Mouse (Mus musculus) bone marrow macrophage, adult 2 months (primary cell): ENCODE data around the gene Exoc3l4.

Source experiments
- CTCF ChIP-seq: IDR thresholded peaks from 2 replicates; pipeline ENCODE4 v1.5.1; 2012; ENCODE audit warnings: low read depth, mild to moderate bottlenecking, low read length, moderate library complexity
- POLR2A ChIP-seq: IDR thresholded peaks from 2 replicates; pipeline ENCODE4 v1.6.1; 2012; ENCODE audit warnings: mild to moderate bottlenecking, low read depth, low read length, borderline replicate concordance

- TF ChIP-seq CTCF (no peak), POLR2A (no peak)
Observed at GRCm38 (mm10) chr12:111374727-111375126, 42.1 kb upstream of the Exoc3l4 start.
